Mouse (Mus musculus): ENCODE results near the gene Padi1.

Gene Padi1

DNA sequence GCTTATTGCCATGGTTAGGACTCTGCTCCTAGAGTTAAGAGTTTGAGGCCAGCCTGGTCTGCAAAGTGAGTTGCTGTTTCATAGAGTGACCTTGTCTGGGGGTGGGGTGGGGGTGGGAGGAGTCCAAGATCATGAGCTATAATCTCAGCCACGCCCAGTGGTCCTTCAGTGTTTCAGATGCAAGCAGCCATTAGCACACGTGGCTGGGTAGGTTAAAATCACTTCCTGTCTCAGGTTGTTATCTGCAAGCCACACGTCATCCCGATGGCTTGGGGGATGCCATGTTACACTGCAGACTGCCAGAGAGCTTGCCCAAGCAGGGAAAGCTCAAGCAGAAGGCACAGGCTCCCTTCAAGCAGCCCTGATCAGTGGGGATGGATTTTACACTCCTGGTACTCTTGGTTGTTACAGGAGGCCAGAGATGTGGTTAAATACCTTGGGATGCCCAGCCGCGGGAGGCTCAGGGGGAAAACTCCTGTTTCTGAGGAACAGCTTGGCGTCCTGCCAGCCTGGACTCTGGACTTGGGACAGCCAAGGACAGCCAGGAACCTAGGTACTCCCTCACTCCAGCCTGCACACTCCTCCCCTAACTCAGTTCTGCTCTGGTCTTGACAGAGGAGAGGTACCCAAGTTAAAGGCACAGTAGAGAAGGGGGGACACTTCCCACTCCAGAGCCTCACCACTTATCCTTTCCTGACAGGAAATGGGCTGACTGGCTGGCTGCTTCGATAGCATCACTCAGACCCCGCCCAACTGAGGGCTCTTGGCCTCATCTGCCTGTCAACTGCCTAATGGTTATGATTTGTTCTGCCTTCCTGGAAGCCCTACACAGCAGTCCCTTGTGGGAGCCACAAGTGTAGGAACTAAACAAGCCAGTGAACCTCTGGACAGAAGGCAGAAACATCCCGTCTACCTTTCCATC is 29.3 kb downstream of the Padi1 start:
- in situ Hi-C loops (cut with MboI, MseI), result no loop called here

DNA sequence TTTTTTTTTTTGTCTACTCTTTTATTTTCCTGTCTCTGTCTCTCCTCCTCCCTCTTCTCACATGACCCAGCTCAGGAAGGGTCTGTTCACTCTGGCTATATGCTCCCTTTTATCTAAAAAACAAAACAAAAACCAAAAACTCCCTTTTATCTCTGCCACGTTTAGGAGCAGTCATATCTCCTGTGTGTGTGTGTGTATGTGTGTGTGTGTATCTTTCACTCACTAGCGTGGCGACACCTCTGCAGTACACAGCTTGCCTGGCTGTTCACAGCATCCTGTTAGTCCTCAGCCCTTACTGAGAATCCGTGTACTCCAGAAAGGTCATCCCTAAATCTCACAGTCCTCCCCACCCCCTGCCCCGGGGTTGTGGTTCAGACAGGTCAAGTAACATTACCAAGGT is 30.1 kb downstream of the Padi1 start:
- in situ Hi-C loops (cut with MboI, MseI), result no loop called here

GRCm38 (mm10) chr4:140814241-140815225 is 31.0 kb downstream of the Padi1 start:
- in situ Hi-C loops (cut with MboI, MseI), result no loop called here

- in situ Hi-C loops (cut with MboI, MseI), result no loop called here
Observed at GRCm38 (mm10) chr4:140813358-140814185, 32.0 kb downstream of the Padi1 start.

- in situ Hi-C loops (cut with MboI, MseI), result no loop called here
Observed at GRCm38 (mm10) chr4:140812609-140813008, 33.0 kb downstream of the Padi1 start.

DNA sequence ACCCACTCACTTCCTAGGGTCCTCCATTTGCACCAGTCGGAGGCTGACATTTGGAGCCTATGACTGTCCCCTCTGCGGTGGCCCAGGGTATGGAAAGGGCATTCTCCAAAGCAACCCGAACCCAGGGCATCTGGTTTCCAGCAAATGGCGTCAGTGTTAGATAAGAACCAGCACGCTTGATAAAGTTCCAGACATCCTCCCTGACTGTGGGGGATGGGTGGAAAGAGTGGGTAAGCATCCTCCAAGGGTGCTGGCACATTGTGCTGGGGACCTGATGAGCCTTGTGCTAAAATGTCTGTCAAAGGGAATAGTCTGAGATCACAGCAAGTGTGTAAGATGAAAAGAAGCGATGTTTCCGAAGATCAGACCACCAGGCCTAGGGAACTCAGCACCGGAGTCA is 33.4 kb downstream of the Padi1 start:
- in situ Hi-C loops (cut with MboI, MseI), result no loop called here

GRCm38 (mm10) chr4:140810458-140811260 is 34.9 kb downstream of the Padi1 start, which contains the start of gene Padi3:
TSS of gene Padi3 (minus strand) at chr4:140810648.
- in situ Hi-C loops (cut with MboI, MseI), result no loop called here

DNA sequence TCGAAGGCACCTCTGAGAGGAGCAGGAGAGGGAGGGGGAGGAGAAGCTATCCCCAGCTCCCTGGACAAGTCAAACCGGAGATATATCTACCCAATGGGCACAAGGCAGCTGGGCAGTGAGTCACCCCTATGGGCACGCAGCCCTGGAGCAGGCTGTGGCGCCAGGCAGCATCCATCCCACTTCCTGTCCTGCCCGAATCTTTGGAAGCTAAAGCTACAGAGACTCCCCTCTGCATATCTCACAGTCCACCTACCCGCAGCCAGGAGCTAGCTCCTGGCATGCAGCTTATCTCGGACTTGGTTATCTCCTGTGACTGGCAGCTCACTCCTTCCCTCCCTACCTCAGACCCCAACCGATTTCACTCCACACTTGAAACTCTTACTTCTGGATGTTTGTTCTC is 36.5 kb downstream of the Padi1 start:
- in situ Hi-C loops (cut with MboI, MseI), result no loop called here

- in situ Hi-C loops (cut with MboI, MseI), result no loop called here
Observed at GRCm38 (mm10) chr4:140804601-140805000, 41.0 kb downstream of the Padi1 start.

DNA sequence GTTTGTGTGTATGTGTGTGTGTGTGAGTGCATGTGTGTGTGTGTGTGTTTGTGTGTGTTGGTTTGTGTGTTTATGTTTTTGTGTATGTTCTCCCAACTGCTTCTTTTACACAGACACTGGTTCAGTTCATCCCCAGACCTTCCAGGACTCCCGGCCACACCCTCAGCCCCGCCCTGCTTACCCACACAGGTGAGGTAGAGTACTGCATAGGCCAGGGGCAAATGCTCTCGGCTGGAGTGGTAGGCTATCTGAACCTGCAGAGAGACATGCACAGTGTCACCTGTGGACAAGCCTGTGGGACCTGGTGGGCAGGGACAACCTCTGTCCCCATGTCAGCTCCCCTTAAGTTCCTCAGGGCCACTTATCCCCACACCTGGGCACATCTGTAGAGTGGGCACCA is 44.2 kb downstream of the Padi1 start:
- in situ Hi-C loops (cut with MboI, MseI), result no loop called here

DNA sequence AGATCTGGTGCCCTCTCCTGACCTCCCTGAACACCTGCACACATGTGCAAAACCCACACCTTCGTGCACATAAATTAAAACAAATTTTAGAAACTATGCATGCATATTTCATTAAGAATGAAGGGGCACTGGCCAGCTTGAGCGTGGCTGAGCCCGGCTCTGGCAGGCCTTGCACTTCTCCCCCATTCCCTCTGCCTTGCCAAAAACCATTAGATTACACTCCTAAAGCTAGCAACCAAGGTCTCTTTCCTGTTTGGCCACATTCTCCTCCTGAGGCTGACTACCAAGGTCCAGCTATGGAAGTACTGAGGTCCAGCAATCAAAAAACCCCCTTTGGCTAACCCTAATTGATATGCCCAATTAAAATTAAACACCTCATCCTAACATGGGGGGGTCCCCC is 48.8 kb downstream of the Padi1 start:
- in situ Hi-C loops (cut with MboI, MseI), result no loop called here

DNA sequence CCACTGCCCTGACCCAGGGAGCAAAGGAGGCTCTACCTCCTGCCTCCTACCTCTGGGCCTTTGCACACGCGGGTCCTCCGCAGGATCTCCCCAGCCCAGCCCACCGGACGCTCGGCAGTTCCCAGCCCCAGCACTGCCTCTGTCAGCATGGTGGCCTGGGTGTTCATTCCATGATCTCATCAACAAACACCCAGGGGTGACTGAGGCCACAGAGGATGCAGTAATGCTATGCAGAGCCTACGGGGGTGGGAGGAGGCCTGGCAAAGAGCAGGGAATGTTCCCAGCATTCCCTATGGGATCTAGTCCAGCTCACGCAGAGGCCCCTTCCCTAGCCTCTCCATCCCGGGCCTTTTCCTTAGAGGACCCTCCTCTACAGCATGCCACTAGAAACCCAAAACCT is 50.9 kb downstream of the Padi1 start:
- in situ Hi-C loops (cut with MboI, MseI), result no loop called here

DNA sequence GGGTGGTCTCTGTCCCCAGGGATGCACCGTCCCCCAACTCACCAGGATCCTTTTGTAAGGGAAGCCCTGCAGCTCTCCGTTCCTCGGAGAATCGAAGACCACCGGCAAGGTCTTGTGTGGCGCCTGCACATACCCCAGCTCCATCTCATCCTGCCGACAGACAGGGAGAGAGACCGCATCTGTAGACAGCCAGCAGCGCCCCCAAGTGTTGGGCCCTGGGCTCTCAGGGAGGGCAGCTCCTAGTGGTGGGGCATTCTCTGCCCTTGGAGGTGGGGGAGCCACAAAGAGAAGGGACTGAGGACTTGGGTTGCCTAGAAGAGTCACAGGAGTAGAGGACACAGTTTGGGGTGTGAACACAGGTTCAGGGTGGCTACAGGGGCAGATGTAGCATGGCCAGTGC is 51.8 kb downstream of the Padi1 start:
- in situ Hi-C loops (cut with MboI, MseI), result no loop called here

GRCm38 (mm10) chr4:140792584-140792983 is 53.0 kb downstream of the Padi1 start:
- in situ Hi-C loops (cut with MboI, MseI), result no loop called here

GRCm38 (mm10) chr4:140791071-140791470 is 54.5 kb downstream of the Padi1 start:
- in situ Hi-C loops (cut with MboI, MseI), result no loop called here

DNA sequence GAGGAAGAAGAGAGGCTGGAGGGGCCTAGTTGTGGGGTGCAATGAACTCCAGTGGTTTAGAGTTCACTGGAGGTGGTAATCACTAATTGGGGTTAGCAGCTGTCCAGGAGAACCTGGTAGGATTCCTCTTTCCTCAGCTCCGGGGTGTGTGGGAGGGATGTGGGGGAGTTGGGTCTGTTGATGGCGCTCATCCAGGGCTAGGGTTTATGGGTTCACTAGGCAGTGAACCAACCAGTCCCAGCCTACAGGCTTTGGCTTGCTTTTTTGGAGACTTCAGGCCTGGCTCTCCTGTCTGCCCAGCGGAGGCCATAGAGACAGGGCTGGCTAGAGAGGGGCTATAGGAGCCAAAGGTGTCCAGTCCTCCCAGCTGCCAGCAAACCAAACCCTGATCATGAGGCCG is 55.6 kb downstream of the Padi1 start:
- in situ Hi-C loops (cut with MboI, MseI), result loop anchor here (5.0 kb wide), 1 partner anchor 117 kb away; the partner anchor contains the start of gene Padi2

DNA sequence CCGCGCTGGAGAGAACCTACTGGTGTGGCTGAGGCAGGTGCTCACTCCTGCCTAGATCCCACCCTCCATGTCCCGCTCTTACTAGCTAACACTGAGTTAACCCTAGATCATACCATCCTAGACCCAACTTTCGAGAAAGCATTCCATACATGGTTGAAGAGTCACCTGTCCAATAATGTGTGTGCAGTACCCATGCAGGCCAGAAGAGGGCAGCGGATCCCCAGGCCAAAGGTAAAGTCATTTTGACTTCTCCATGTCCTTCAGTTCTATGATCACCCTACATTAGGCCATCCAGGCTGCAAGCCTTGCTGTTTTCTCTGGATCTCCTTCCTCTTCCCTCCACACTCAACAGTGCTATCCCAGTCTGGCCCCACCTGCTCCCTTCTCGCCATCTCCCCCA is 56.6 kb downstream of the Padi1 start:
- in situ Hi-C loops (cut with MboI, MseI), result loop anchor here (5.0 kb wide), 1 partner anchor 118 kb away; the partner anchor contains the start of gene Padi2

- in situ Hi-C loops (cut with MboI, MseI), result loop anchor here (5.0 kb wide), 1 partner anchor 119 kb away; the partner anchor contains the start of gene Padi2
Observed at GRCm38 (mm10) chr4:140788264-140788663, 57.3 kb downstream of the Padi1 start.

GRCm38 (mm10) chr4:140787414-140787813 is 58.2 kb downstream of the Padi1 start:
- in situ Hi-C loops (cut with MboI, MseI), result loop anchor here (5.0 kb wide), 1 partner anchor 120 kb away; the partner anchor contains the start of gene Padi2

DNA sequence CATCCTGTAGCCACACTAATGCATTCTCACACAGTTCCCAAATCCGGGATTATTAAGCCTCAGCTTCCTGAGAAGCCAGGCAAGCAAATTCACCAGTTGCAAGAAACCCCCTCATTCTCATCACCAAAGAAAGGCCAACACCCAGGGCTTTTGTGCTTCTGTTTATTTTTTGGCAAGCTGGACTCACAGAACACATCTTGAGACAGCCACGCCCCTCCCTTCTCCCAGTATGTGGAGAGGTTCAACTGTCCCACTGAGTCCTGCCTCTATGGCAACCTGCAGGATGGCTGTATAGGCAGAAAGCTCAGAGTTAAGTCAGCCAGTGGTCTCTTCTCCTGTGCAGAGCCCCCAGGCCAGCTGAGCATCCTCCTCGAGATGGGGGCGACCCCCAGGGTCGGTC is 60.4 kb downstream of the Padi1 start:
- in situ Hi-C loops (cut with MboI, MseI), result loop anchor here (5.0 kb wide), 1 partner anchor 122 kb away; the partner anchor contains the start of gene Padi2

Measured in regulatory T cell (primary cell).